Mouse (Mus musculus) lung, postnatal 0 days (tissue): Measurements from ENCODE around the gene 2300002M23Rik.

Source experiments
- CTCF ChIP-seq: IDR thresholded peaks from 2 replicates; pipeline ENCODE4 v1.5.1; 2016; ENCODE audit warnings: antibody characterized with exemption, mild to moderate bottlenecking
- EP300 ChIP-seq: IDR thresholded peaks from 2 replicates; pipeline ENCODE4 v1.6.1; 2016; ENCODE audit warnings: antibody characterized with exemption, mild to moderate bottlenecking, control low read depth

DNA sequence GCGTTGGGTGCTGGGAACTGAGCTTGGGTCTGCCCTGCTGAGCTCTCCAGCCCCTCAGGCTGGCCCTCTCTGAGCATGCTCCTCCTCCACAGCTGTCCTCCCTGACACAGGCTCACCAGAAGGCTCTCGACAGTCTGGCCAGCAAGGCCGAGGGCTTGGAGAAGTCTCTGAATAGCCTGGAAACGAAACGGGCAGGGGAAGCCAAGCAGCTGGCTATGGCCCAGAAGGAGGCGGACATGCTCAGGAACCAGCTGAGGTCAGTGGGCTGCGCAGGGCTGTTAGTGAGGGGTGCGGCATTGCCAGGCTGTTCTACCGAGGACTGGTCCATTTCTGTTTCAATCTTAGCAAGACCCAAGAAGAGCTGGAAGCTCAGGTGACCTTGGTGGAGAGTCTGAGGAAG lies 42.9 kb upstream of the 2300002M23Rik start:
- no peak for TF ChIP-seq CTCF
- no peak for TF ChIP-seq EP300
